Mouse (Mus musculus) testis, adult 2 months (tissue): Measurements from ENCODE around the gene Kif6. TPM values are rescaled to one million over a fixed set of nuclear protein-coding genes. Genes with fewer than 3 reads are reported as not detected.

ENCODE experiments used
- H3K27ac ChIP-seq: fragments of 200-500 bp; 2 replicates; pipeline ENCODE4 v1.5.1; 2012; ENCODE audit warnings: low read depth, low read length; ENCODE audit not compliant: control insufficient read depth, insufficient read depth
- H3K27me3 ChIP-seq: fragments of 200-500 bp; 2 replicates; pipeline ENCODE4 v1.6.1; 2012; ENCODE audit warnings: mild to moderate bottlenecking, low read length, moderate library complexity; ENCODE audit not compliant: control insufficient read depth, insufficient read depth
- H3K36me3 ChIP-seq: fragments of 200-500 bp; 2 replicates; pipeline ENCODE4 v1.6.1; 2012; ENCODE audit warnings: mild to moderate bottlenecking, low read length; ENCODE audit not compliant: control insufficient read depth, insufficient read depth
- H3K4me1 ChIP-seq: fragments of 200-500 bp; 2 replicates; pipeline ENCODE4 v1.6.1; 2012; ENCODE audit warnings: low read length; ENCODE audit not compliant: control insufficient read depth, insufficient read depth
- H3K4me3 ChIP-seq: fragments of 200-500 bp; 2 replicates; pipeline ENCODE4 v1.5.1; 2012; ENCODE audit warnings: low read depth, mild to moderate bottlenecking, low read length, moderate library complexity, mixed read lengths; ENCODE audit not compliant: control insufficient read depth
- CTCF ChIP-seq: fragments of 200-500 bp; IDR thresholded peaks from 2 replicates; pipeline ENCODE4 v1.5.1; 2012; ENCODE audit warnings: low read depth, mild to moderate bottlenecking, inconsistent platforms, low read length, moderate library complexity; ENCODE audit not compliant: control insufficient read depth, insufficient read depth, insufficient replicate concordance
- POLR2A ChIP-seq: fragments of 200-500 bp; IDR thresholded peaks from 2 replicates; pipeline ENCODE4 v1.6.1; 2012; ENCODE audit warnings: low read depth, mild to moderate bottlenecking, inconsistent platforms, low read length, moderate library complexity; ENCODE audit not compliant: control insufficient read depth
- polyA plus RNA-seq: library from polyadenylated mRNA; depleted of rRNA; stranded (reverse); fragments of >200 nt; gene quantifications from 2 replicates; pipeline ENCODE4 v1.2.3, GENCODE M21; 2012

Kif6 gene
- polyA plus RNA-seq, 1 experiment = 5.8 TPM

DNA sequence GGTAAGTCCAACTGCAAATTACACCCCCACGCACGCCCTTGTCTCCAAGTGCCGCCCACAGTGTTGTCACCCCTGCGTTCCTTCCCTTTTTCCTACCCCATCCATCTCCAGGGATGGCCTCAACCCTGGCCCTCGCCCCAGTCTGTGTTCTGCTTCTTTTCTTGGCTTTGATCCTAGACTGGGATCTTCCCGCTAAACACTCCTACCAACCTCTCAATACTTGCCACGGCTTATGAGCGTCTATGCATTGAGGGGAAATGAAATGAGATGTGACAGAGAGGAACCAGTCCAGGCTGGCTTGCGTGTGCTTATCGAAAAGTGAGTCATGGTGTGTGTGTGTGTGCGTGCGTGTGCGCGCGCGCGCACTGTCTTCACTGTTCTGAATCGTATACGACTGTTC, 141.9 kb downstream of the Kif6 start:
- Histone ChIP-seq H3K4me3 (no peak overlapping the region), H3K27me3 (no peaks in the 10 kb centered on the region), H3K27ac (no peak overlapping the region), H3K36me3 (no peaks in the 10 kb centered on the region; the same call in 1 of the 2 replicates), H3K4me1 (no peaks in the 10 kb centered on the region)
- TF ChIP-seq CTCF = no peak
- no peak for TF ChIP-seq POLR2A

- Histone ChIP-seq H3K36me3 (no peaks in the 10 kb centered on the region), H3K4me3 (no peak overlapping the region), H3K27me3 (no peaks in the 10 kb centered on the region), H3K27ac (no peak overlapping the region), H3K4me1 (no peaks in the 10 kb centered on the region)
- no peak for TF ChIP-seq POLR2A
- peak; percentile 58; the same call in 1 of the 2 replicates for TF ChIP-seq CTCF
Observed at GRCm38 (mm10) chr17:49759047-49759446, 144.1 kb downstream of the Kif6 start.

GRCm38 (mm10) chr17:49761260-49761659, 146.3 kb downstream of the Kif6 start:
- TF ChIP-seq CTCF (no peak), POLR2A (no peak)
- Histone ChIP-seq H3K4me1 (no peaks in the 10 kb centered on the region), H3K36me3 (no peaks in the 10 kb centered on the region), H3K27me3 (no peaks in the 10 kb centered on the region), H3K27ac (no peak overlapping the region), H3K4me3 (no peak overlapping the region)

GRCm38 (mm10) chr17:49761838-49762237, 146.9 kb downstream of the Kif6 start:
- no peak overlapping the region for H3K27ac ChIP-seq
- H3K27me3 ChIP-seq = no peaks in the 10 kb centered on the region
- no peak overlapping the region for H3K4me3 ChIP-seq
- H3K36me3 ChIP-seq = no peaks in the 10 kb centered on the region
- H3K4me1 ChIP-seq = no peaks in the 10 kb centered on the region
- TF ChIP-seq CTCF (no peak), POLR2A (no peak)

DNA sequence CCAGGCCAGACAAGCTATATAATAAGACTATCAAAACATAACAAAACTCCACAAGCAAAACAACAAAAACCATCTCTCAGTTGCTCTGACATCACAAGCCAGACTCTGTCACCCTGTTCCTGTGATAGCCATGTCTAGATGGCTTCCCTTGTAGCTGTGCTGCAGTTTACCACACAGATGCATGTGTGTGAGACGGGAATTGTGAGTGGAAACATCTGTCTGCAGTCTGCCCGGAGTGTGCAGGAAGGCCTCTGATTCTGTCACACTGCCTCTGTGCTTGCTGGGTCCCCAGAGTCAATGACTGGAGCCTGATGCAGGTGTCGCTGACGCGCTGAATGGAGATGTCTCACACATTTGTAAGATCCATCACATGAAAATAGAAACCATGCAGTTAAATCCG, 150.0 kb downstream of the Kif6 start:
- no peaks in the 10 kb centered on the region for H3K4me1 ChIP-seq
- H3K27me3 ChIP-seq = no peaks in the 10 kb centered on the region
- TF ChIP-seq POLR2A (no peak), CTCF (no peak)
- H3K27ac ChIP-seq = no peak overlapping the region
- H3K36me3 ChIP-seq = no peaks in the 10 kb centered on the region
- H3K4me3 ChIP-seq = no peak overlapping the region

DNA sequence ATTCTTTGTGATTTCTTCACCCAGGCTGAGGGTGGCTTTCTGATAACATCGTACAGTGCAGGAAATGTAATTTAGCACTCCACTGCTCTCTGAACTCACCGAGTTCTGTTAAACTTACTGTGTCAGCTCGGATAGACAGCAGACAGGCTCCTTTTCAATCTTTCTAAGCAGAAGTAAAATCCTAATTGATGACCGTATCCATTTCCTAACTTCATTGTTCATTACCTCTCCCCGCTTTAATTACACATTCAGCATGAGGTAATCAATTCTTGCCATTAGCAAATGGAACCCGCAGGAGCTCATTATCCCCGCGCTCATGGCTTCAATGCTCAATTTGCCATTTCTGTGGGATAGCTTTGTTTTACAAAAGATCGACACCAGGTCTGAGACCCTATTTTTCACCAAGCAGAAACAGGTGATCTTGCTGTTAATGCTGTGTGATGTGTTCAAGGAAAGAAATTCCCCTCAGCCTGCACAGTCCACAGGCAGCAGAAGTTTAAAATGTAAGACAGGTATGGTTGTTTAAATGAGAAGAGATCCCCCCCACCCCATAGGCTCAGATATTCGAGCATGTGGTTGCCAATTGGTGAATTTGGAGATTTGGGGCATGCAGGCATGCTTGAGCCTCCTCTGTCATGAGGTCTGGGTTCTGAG, 152.9 kb downstream of the Kif6 start:
- H3K4me3 ChIP-seq = no peak overlapping the region
- TF ChIP-seq CTCF = no peak
- no peaks in the 10 kb centered on the region for H3K36me3 ChIP-seq
- no peaks in the 10 kb centered on the region for H3K27me3 ChIP-seq
- no peaks in the 10 kb centered on the region for H3K4me1 ChIP-seq
- no peak overlapping the region for H3K27ac ChIP-seq

GRCm38 (mm10) chr17:49771703-49772315, 156.9 kb downstream of the Kif6 start:
- Histone ChIP-seq H3K27ac (no peak overlapping the region), H3K27me3 (no peaks in the 10 kb centered on the region), H3K4me1 (no peaks in the 10 kb centered on the region), H3K36me3 (no peaks in the 10 kb centered on the region), H3K4me3 (no peak overlapping the region)
- TF ChIP-seq CTCF (no peak), POLR2A (no peak)

- TF ChIP-seq CTCF (no peak), POLR2A (no peak)
- no peak overlapping the region for H3K4me3 ChIP-seq
- no peak overlapping the region for H3K27ac ChIP-seq
- no peaks in the 10 kb centered on the region; the same call in 1 of the 2 replicates for H3K4me1 ChIP-seq
- H3K36me3 ChIP-seq = no peaks in the 10 kb centered on the region
- H3K27me3 ChIP-seq = no peaks in the 10 kb centered on the region
Observed at GRCm38 (mm10) chr17:49777115-49777839, 162.3 kb downstream of the Kif6 start.
